Mouse (Mus musculus): Measurements from ENCODE around the gene Smad3. TPM values are rescaled to one million over a fixed set of nuclear protein-coding genes. Genes with fewer than 3 reads are reported as not detected.

Smad3 gene
- polyA plus RNA-seq, 1 experiment, result 2.8 TPM

DNA sequence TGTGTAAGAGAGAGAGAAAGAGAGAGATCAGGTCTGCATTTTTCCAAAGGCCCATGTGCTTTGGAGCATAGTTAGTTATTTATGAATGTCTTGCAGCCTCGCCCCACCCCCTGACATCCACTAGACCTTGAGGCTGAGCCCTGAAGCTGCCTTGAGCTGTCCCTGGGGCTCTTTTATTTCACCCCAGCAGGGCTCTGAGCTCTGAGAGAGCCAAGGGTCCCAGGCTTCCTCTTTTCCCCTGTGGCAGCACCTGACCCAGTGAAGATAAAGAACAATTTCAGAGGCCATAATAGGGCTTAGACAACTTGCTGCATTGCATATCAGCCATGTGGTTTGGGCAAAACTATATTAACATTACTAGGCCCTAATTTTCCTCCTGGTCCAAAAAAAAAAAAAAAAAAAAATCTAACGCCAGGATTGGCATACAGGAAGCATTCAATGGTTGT is 93.5 kb downstream of the Smad3 start:
- TF ChIP-seq GATA1 (IDR thresholded peaks at IDR 0.05; ENCODE audit: borderline replicate concordance, low read length), result no peak
- no peak for TF ChIP-seq FLI1 (IDR thresholded peaks at IDR 0.05; ENCODE audit: low read length)
- H3K4me3 ChIP-seq (replicated peaks), result no peak overlapping the region
- peaks cover 97% of the 10 kb centered on the region for H3K36me3 ChIP-seq (replicated peaks; ENCODE audit: low read length)
- peaks cover 62% of the 10 kb centered on the region for H3K4me1 ChIP-seq
- no peaks in the 10 kb centered on the region for H3K27me3 ChIP-seq (replicated peaks)
- H3K9me3 ChIP-seq, result no peaks in the 10 kb centered on the region

DNA sequence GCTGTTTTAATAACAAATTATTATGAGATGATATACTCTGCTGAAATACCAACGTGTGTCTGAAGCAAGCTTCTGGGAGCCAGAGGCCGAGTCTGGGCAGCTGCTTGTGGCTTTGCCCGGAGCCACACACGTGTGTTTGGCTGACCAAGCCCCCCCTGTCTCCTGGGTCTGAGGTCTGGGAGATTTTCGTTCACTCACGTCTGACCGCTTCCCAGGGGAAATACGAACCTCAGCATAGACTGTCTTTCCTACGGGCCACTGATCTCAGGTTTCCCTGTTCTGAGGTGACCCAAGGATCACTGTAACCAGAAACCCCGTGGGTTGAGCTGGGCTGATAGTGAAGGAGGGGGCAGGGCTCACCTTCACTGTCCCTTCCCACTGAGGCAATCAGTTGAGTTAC is 94.6 kb downstream of the Smad3 start:
- Histone ChIP-seq H3K9me3 (no peaks in the 10 kb centered on the region), H3K4me3 (replicated peaks) (no peak overlapping the region), H3K36me3 (replicated peaks; ENCODE audit: low read length) (peaks cover 100% of the 10 kb centered on the region), H3K4me1 (peaks cover 51% of the 10 kb centered on the region), H3K27me3 (replicated peaks) (no peaks in the 10 kb centered on the region)
- TF ChIP-seq GATA1 (IDR thresholded peaks at IDR 0.05; ENCODE audit: borderline replicate concordance, low read length), result no peak
- TF ChIP-seq FLI1 (IDR thresholded peaks at IDR 0.05; ENCODE audit: low read length), result no peak

DNA sequence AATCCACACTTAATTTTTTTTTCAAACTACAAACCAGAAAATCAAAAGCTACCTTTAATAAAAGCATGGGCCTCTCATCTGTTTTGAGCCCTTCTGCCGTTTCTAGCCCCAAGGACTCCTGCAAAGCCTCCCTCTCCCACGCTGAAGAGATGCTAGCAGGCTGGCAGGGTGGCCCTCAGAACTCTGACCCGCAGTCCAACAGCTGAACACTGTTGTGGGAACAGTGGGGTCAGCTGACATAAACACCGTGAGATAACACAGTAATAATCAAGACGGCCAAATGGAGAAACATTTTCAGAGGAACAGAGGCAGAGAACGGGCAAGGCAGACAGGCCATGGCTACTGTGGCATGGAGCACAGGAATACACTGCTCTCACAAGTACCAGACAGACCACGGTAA is 95.0 kb downstream of the Smad3 start:
- peaks cover 46% of the 10 kb centered on the region for H3K4me1 ChIP-seq
- H3K36me3 ChIP-seq (replicated peaks; ENCODE audit: low read length), result peaks cover 100% of the 10 kb centered on the region

DNA sequence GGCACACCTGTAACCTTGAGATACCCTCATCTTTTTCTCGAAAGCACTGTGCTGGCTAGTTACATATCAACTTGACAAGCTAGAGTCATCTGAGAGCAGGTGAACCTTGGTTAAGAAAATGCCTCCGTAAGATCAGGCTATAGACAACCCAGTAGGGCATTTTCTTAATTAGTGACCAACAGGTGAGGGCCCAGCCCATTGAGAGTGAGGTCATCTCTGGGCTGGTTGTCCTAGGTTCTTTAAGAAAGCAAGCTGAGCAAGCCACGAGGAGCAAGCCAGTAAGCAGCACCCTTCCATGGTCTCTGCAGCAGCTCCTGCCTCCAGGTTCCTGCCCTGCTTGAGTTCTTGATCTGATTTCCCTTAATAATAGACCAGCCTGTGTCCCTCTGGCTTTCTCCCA is 97.1 kb downstream of the Smad3 start:
- Histone ChIP-seq H3K4me1 (peaks cover 30% of the 10 kb centered on the region), H3K9me3 (no peaks in the 10 kb centered on the region)

More for the DNA sequence above, 95.0 kb downstream of the Smad3 start:
- Histone ChIP-seq H3K9me3 (no peaks in the 10 kb centered on the region), H3K4me3 (replicated peaks) (no peak overlapping the region), H3K27me3 (replicated peaks) (no peaks in the 10 kb centered on the region)
- TF ChIP-seq GATA1 (IDR thresholded peaks at IDR 0.05; ENCODE audit: borderline replicate concordance, low read length) (no peak), FLI1 (IDR thresholded peaks at IDR 0.05; ENCODE audit: low read length) (no peak)

DNA sequence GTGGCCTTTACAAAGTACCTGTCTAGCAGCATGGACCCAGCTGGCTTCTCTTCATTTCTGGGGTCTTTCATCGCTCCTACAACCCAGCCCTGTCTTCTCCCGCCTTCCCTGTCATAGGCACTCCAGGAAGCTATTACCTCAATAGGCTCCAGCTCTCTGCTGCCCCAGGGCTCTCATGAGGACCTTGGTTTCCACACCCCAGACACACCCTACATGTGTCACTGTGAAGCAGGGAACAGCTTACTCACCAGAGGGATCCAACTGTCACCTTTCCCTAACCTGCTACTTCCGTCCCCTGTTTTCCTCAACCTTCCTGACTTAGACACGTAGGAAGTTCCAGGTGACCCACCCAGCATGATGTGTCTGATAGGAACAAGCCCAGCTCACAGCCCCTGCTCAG is 97.7 kb downstream of the Smad3 start:
- no peak overlapping the region for H3K4me3 ChIP-seq (replicated peaks)
- H3K4me1 ChIP-seq, result peaks cover 30% of the 10 kb centered on the region
- H3K9me3 ChIP-seq, result no peaks in the 10 kb centered on the region
- TF ChIP-seq FLI1 (IDR thresholded peaks at IDR 0.05; ENCODE audit: low read length), result no peak
- TF ChIP-seq GATA1 (IDR thresholded peaks at IDR 0.05; ENCODE audit: borderline replicate concordance, low read length), result no peak
- no peaks in the 10 kb centered on the region for H3K27me3 ChIP-seq (replicated peaks)
- H3K36me3 ChIP-seq (replicated peaks; ENCODE audit: low read length), result peaks cover 100% of the 10 kb centered on the region

More for the DNA sequence above, 97.1 kb downstream of the Smad3 start:
- Histone ChIP-seq H3K27me3 (replicated peaks) (no peaks in the 10 kb centered on the region), H3K36me3 (replicated peaks; ENCODE audit: low read length) (peaks cover 100% of the 10 kb centered on the region), H3K4me3 (replicated peaks) (no peak overlapping the region)
- no peak for TF ChIP-seq GATA1 (IDR thresholded peaks at IDR 0.05; ENCODE audit: borderline replicate concordance, low read length)
- no peak for TF ChIP-seq FLI1 (IDR thresholded peaks at IDR 0.05; ENCODE audit: low read length)

DNA sequence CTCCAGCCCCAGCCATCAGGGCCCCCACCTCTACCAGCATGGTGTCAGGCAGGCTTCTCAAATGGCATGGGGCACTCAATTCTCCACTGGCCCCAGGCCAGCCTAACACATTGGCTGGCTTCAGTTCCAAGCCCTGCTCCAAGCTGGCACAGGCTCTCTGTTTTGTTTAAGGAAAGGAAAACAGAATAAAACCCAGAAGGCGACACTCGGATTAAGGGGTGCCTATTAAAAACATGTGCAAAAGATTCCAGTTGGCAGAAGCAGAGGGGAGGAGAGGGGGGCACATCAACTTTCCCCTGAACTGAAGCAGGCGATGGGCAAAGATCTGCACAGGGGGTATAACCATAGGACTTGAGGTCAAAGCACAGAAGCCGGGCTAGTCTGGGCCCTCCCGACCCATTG is 98.8 kb downstream of the Smad3 start:
- Histone ChIP-seq H3K4me1 (peaks cover 20% of the 10 kb centered on the region), H3K9me3 (no peaks in the 10 kb centered on the region), H3K4me3 (replicated peaks) (no peak overlapping the region), H3K36me3 (replicated peaks; ENCODE audit: low read length) (peaks cover 100% of the 10 kb centered on the region), H3K27me3 (replicated peaks) (no peaks in the 10 kb centered on the region)
- TF ChIP-seq FLI1 (IDR thresholded peaks at IDR 0.05; ENCODE audit: low read length) (no peak), GATA1 (IDR thresholded peaks at IDR 0.05; ENCODE audit: borderline replicate concordance, low read length) (no peak)

DNA sequence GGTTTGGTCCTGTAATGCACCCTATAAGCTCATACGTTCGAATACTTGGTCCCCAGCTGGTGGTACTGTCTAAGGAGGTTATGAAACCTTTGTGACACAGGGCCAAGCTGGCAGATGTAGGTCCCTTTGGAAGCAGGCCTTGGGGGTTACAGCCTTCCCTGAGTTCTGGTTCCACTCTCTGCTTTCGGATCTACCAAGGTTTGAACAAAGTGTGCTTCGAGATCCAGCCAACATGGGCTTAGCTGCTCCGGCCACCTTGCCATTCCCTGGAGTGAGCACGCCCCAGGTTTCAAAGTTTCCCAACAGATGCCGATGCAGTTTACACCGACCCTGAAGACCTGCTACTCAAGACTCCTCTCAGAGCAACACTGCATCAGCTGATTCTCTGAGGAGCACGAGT is 99.4 kb downstream of the Smad3 start:
- Histone ChIP-seq H3K4me3 (replicated peaks) (no peak overlapping the region), H3K9me3 (no peaks in the 10 kb centered on the region), H3K27me3 (replicated peaks) (no peaks in the 10 kb centered on the region), H3K36me3 (replicated peaks; ENCODE audit: low read length) (peaks cover 100% of the 10 kb centered on the region), H3K4me1 (peaks cover 15% of the 10 kb centered on the region)
- TF ChIP-seq FLI1 (IDR thresholded peaks at IDR 0.05; ENCODE audit: low read length), result no peak
- TF ChIP-seq GATA1 (IDR thresholded peaks at IDR 0.05; ENCODE audit: borderline replicate concordance, low read length), result no peak

DNA sequence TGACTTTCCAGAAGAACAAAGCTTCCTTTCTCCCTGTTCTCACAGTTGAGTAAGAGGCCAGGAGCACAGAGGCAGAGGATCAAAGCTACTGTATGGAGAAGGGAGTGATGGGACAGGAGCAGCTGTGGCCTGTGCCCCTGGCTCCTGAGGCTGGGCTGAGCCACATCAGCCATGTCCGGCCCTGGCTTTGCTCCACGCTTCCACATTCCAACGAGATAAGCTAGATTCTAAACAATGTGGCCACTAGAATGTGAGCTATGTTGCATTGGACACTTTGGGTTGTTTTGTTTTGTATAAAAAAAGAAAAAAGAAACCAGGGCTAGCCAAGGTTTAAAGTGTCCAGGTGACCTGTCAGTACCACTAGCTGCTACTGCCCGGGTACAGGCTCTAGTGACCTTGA is 100.6 kb downstream of the Smad3 start:
- Histone ChIP-seq H3K36me3 (replicated peaks; ENCODE audit: low read length) (peaks cover 100% of the 10 kb centered on the region), H3K27me3 (replicated peaks) (no peaks in the 10 kb centered on the region), H3K4me1 (peaks cover 7% of the 10 kb centered on the region), H3K9me3 (no peaks in the 10 kb centered on the region), H3K4me3 (replicated peaks) (no peak overlapping the region)
- TF ChIP-seq FLI1 (IDR thresholded peaks at IDR 0.05; ENCODE audit: low read length) (no peak), GATA1 (IDR thresholded peaks at IDR 0.05; ENCODE audit: borderline replicate concordance, low read length) (no peak)

DNA sequence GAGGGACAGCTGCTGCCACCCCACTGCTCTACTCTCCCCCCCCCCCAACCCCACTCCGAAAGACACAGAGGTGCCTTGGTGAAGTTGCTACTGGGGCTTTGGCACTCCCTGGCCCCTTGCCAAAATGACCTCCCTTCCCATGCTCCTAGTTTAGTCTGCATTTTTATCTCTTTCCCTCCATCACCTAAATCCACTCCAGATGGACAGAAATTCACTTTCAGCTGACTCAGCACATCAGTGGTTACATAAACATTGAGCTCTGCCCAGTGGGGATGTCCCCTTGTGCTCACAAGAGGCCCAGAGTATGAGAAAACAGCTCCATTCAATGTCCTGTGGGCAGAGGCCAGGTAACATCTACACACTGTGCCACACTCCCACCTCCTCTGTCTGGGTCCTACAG is 102.7 kb downstream of the Smad3 start:
- Histone ChIP-seq H3K4me1 (peaks cover 14% of the 10 kb centered on the region), H3K4me3 (replicated peaks) (no peak overlapping the region), H3K36me3 (replicated peaks; ENCODE audit: low read length) (peaks cover 100% of the 10 kb centered on the region), H3K27me3 (replicated peaks) (no peaks in the 10 kb centered on the region), H3K9me3 (no peaks in the 10 kb centered on the region)
- no peak for TF ChIP-seq FLI1 (IDR thresholded peaks at IDR 0.05; ENCODE audit: low read length)
- TF ChIP-seq GATA1 (IDR thresholded peaks at IDR 0.05; ENCODE audit: borderline replicate concordance, low read length), result no peak

DNA sequence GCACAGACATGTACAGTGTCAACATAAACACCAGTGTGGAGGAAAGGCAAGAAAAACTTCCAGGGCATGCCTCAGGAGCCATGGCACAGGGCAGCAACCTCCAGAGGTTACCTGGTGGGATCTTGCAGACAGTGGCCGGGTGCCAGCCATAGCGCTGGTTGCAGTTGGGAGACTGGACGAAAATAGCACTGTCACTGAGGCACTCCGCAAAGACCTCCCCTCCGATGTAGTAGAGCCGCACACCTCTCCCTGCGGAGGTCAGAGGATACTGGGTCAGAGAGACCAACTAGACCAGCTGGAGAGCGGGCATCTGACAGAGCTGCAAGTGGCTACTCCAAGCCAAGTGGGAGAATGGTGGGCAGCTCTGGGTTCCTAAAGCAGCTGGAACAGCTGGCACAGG is 103.2 kb downstream of the Smad3 start:
- no peak for TF ChIP-seq FLI1 (IDR thresholded peaks at IDR 0.05; ENCODE audit: low read length)
- no peak for TF ChIP-seq GATA1 (IDR thresholded peaks at IDR 0.05; ENCODE audit: borderline replicate concordance, low read length)
- no peak overlapping the region for H3K4me3 ChIP-seq (replicated peaks)
- no peaks in the 10 kb centered on the region for H3K27me3 ChIP-seq (replicated peaks)
- H3K36me3 ChIP-seq (replicated peaks; ENCODE audit: low read length), result peaks cover 100% of the 10 kb centered on the region
- H3K9me3 ChIP-seq, result no peaks in the 10 kb centered on the region
- peaks cover 14% of the 10 kb centered on the region for H3K4me1 ChIP-seq

DNA sequence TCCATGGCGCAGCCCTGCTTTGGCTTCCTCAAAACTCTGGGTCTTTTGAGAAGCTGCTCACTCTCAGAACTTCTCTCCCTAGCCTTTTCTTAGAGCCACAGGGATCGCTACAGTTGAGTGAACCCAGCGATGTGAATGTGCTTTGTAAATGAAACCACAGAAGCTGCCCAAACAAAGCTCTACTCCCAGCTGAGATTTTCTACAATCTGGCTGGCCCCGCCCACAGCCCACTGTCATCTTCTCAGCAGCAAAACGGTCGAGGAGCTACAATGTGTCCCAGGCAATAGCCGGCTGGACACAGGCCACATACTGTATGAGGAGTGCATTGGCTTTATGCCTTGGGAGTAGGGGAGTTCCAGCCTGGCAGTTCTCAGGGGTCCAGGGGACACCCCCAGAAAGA is 104.1 kb downstream of the Smad3 start:
- Histone ChIP-seq H3K9me3 (no peaks in the 10 kb centered on the region), H3K27me3 (replicated peaks) (no peaks in the 10 kb centered on the region), H3K4me3 (replicated peaks) (no peak overlapping the region), H3K4me1 (peaks cover 15% of the 10 kb centered on the region), H3K36me3 (replicated peaks; ENCODE audit: low read length) (peaks cover 100% of the 10 kb centered on the region)
- TF ChIP-seq FLI1 (IDR thresholded peaks at IDR 0.05; ENCODE audit: low read length), result no peak
- TF ChIP-seq GATA1 (IDR thresholded peaks at IDR 0.05; ENCODE audit: borderline replicate concordance, low read length), result no peak
